Mouse (Mus musculus): ENCODE data around the gene Inhbc. TPM values are rescaled to one million over a fixed set of nuclear protein-coding genes. Genes with fewer than 3 reads are reported as not detected.
A peak's percentile ranks its signal among the peaks of the same experiment; 100 is the strongest.

The Inhbc gene
- total RNA-seq (2021) = not detected
- long read RNA-seq, experiment 1 = 0 reads
- long read RNA-seq, experiment 2 = 0 reads

DNA sequence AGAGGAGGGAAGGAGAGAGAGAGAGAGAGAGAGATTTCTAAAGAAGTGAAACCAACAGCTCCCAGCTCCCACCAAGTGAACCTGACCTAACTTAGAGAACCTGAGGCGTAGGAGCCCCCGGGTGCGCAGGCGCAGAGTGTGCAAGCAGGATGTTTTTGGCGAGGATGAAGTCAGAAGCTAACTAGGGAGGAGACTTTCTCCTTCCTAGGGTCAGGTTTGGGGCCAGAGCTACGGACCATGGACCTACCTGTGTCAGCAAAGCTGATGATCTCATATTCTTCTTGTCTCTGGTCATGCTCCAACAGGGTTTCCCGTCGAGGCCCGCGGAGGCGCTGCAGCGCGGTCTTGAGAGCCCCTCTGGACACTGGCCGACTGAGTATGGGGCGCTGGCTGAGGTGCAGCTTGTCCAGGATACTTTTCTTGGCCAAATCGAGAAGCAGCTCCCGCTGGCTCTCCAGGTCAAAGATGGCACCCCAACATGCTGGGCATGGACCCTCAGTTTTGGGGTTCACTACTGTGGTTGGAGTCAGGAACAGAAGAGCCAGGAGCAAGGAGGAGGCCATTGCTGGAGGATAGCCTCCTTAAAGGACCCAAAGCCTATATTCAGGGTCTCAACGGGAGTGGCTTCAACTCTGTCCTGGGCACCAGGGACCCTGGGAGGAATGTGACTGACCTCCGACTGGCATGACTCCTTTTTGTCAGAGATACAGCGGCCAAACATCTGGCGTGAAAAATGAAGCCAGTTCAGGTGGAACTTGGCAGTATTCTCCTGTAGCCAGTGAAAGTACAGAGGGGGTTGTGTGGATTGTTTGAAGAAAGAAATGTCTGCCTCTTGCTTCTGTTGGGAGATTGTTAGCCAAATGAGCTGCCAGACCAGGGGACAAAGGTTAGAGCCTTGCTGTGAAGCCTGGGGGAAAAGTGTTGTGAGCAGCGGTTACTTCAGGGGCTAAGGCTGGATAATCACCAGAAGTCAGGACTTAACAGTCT lies at the start of gene Inhbc:
TSS of gene Inhbc (minus strand) at position 598 of the 987 bp plus-strand sequence.
- no peak for DNase-seq
- intact Hi-C loops (cut with DNase I) = no loop called here

DNA sequence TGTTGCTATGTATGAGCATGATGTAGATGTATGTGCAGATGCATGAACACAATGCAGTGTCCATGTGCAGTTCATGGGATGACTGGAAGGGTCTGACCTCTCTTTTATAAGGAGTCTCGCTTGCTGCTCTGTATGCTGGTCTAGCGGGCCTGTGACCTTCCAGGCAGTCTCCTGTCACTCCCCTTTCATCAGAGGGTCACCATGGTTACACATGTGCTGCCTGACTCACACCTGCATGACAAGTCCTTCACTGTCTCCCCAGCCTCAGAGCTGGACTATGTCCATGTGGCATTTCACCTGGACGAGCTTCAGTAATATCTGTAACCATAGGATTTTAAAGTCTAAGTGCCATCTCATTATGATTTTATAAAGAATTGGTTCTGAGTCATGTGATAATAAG lies 43.9 kb upstream of the Inhbc start:
- DNase-seq = no peak
- intact Hi-C loops (cut with DNase I) = no loop called here

DNA sequence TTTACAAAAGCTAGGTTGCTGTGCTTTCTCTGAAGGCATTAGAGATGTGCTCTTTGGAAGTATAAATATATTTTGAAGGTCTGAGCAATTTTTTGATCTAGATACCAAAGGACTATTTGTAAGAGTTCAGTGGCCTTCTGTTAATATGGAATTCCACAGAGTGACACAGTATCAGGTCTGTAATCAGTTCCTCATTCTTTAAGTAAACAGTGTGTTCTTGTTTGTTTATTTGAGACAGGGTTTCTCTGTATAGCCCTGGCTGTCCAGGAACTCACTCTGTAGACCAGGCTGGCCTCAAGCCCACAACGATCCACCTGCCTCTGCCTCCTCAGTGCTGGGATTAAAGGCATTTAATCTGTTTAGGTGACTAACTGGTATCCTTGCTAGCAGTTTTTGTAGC lies 43.4 kb upstream of the Inhbc start:
- intact Hi-C loops (cut with DNase I) = no loop called here
- DNase-seq = no peak

DNA sequence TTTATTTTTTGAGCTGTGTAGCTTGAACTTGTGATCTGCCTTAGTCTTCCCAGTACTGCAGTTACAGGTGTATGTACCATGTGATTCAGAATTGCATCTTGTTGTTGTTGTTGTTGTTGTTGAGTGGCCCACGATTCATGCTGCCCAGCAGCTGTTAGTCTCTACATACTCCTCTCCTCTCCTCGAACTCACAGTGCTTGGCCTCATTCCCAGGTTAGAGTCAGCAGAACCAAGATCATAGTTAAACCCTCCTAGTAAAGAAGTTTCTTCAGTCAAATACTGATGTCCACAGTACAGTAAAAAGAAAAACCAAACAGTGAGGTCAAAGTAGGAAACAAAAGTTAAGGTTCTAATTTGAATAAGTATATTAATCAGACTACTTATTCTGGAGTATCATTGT lies 42.5 kb upstream of the Inhbc start:
- intact Hi-C loops (cut with DNase I) = no loop called here
- DNase-seq = no peak

DNA sequence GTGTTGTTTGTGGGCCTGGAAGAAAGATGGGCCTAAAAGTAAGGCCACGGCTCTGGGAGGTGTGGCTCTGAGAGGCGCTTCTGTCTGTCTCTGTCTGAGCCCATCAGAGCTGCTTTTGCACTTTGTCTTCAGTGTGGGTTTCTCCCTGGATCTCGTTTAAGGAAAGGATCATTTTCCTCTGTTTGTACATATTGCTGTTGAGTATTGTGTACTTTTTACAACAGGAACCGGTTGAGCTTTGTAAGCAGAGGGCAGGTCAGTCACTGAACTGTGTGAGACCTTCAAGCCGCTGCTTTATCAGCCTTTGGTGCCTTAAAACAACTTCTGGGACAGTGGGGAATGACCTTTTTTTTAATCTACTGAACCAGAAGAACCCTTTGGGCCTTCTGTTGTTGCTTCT lies 41.9 kb upstream of the Inhbc start:
- intact Hi-C loops (cut with DNase I) = no loop called here
- no peak for DNase-seq

DNA sequence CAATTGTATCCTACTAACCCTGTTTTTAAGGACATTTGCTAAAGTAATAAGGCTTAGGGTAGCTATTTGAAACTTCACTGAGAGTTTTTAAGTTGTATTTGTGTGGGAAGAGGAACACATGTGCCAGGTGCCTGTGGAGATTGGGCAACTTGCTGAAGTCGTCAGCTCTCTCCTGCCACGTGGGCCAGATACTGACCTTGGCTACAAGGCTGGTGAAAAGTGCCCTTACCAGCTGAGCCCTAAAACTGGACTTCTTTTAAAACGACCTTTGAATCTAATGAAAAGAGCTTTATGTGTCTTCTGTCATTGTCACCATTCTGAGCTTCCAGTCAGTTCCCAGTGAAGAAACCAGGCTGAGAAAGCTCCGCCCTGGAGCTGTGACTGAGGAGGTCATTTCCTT lies 37.2 kb upstream of the Inhbc start:
- DNase-seq = no peak
- intact Hi-C loops (cut with DNase I) = no loop called here

DNA sequence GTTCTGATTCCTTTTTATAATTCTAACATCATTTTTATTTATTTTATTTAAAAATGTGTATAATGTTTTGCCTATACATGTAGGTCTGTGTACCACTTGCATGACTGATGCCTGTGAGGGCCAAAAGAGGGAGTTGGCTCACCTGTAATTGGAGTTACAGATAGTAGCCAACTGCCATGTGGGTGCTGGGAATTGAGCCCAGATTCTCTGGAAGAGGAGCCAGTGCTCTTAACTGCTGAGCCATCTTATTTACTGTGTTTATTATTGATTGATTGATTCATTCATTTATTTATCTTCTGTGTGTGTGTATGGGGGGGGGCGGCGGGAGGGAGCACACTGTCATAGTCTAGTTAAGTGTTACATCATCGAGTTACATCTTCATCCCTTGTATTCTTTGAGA lies 34.5 kb upstream of the Inhbc start:
- DNase-seq = no peak
- intact Hi-C loops (cut with DNase I) = no loop called here

DNA sequence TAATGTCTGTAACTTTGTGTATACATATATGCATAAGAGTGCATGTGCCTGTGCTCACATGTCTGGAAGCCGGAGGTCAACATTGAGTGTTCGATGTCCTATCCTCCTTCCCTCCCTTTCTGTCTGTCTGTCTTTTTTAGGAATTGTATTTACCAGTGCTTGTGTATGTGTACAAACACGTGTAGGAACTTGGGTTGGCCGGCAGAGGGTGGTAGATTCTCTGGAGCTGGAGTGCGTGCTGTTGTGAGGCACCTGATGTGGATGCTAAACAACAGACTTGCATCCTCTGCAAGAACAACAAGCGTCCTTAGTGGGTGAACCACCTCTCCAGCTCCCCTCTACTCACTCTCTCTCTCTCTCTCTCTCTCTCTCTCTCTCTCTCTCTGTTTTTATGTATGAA lies 21.5 kb upstream of the Inhbc start:
- DNase-seq = no peak
- intact Hi-C loops (cut with DNase I) = no loop called here

DNA sequence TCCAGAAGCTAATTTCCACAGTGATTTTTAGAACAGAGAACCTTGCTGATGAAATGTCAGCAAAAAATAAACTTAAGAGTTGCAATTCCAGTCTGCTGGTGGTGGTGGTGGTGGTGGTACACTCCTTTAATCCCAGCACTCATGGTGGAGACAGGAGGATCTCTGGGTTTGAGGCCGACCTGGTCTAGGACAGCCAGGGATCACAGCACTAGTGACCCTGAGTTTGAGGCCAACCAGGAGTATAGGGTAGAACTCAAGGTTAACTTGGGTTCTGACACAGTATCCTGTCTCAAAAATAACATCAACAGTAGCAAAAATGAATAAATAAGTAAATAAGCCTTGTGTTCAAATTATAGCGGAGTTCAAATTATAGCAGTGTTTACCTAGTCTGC lies 11.5 kb upstream of the Inhbc start:
- intact Hi-C loops (cut with DNase I) = loop anchor here (5.0 kb wide), 1 partner anchor 41 kb away; no protein-coding TSS in a partner anchor
- DNase-seq = no peak

DNA sequence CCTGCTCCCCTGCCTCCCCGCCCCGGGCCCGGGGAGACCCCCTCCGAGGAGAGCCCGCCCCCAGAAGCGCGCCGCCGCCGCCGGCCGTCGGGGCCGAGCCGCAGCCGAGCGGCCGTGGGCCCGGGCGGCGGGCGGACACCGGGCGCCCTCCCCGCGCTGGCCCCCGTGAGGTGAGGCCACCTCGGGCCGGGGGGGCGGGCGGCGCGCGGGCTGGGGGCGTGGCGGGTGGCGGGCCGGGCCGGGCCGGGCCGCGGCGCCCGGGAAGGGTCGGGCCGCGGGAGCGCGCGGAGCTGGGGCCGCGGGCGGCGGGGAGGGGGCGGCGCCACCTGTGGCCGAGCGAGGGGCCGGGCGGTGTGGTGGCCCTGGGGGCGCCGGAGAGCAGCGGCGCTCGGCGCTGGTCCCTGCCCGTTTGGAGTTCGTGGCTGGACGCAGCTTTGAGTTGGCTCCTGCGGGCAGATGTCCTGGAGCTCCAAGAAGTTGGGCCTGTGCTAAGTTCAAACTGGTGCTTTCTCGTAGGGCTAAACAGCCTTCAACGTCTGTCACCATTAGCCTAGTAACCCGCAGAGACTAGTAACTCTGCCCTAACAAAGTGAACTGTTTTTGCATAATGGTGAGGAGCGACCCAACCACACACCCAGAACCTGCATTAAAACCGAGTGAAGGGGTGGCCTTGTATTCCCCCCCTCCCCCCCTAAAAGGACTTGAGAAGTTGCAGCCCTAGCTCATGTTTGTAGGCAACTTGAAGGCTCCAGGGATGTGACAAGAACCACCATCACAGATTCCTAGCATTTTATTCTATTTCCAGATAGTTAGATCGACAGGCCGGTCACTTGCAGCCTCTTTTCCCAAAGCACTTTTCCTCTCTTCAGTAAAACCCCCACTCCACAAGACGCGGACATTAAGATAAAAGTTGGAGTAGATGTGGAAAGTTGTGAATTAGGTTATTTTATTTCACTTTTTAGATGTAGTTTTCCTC lies 10.8 kb upstream of the Inhbc start:
- intact Hi-C loops (cut with DNase I) = loop anchor here (5.0 kb wide), 1 partner anchor 41 kb away; no protein-coding TSS in a partner anchor
- DNase-seq = peak; percentile 79 to 85

DNA sequence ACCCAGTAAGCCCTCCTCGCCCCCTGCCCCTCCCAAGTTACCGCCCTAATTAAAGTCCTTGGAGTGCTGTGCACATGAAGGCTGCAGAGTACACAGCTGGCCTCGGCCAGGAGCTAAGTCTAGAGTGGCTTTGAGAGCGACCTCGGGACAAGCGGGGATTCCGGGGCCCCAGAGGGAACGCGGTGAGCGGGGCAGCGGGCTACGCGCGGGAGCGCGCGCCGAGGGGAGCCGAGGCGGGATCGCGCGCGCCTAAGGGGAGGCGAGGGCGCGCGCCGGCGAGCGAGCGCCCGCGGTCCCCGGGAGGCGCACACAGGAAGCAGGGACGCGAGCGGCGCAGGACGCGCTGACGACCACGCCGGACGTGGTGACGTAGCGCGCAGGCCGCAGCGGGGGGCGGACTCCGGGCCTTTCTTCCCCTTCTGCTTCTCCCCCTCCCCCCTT lies 10.0 kb upstream of the Inhbc start, which contains the start of gene R3hdm2:
TSS of gene R3hdm2 (plus strand) at position 77 of the 441 bp plus-strand sequence.
- DNase-seq = peak; percentile 94 to 96
- intact Hi-C loops (cut with DNase I) = loop anchor here (5.0 kb wide), 1 partner anchor 42 kb away; no protein-coding TSS in a partner anchor

DNA sequence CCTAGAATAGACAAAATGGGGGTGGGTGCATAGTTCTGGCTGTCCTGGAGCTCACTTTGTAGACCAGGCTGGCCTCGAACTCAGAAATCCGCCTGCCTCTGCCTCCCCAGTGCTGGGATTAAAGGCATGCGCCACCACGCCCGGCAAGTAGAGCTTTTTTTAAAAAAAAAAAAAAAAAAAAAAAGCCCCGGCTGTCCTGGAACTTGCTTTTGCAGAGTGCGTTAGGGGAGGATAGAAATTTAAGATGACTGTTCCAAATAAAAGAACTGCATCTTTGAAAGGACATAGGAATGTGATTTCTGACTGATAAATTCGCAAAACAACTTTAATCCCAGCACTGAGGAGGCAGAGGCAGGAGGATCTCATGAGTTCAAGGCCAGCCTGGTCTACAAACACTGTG lies 9.4 kb upstream of the Inhbc start:
- intact Hi-C loops (cut with DNase I) = loop anchor here (5.0 kb wide), 1 partner anchor 43 kb away; no protein-coding TSS in a partner anchor
- no peak for DNase-seq

DNA sequence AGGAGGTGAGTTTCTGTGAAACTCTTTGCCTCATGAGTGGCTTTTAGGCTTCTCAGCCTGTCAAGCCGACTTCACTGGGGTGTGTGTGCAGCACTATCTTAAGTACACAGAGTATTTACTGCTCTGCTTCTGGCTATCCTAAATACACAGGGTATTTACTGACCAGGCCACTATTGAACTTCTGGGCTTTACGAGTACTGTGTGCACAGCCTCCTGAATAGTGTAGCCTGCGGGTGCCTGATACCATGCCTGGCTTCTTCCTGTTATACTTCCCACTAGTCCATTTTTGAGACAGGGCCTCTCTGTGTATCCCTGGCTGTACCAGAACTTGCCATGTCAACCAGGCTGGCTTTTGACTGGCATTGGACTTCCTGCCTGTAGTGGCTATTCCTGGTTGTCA lies 7.5 kb upstream of the Inhbc start:
- intact Hi-C loops (cut with DNase I) = no loop called here
- no peak for DNase-seq

DNA sequence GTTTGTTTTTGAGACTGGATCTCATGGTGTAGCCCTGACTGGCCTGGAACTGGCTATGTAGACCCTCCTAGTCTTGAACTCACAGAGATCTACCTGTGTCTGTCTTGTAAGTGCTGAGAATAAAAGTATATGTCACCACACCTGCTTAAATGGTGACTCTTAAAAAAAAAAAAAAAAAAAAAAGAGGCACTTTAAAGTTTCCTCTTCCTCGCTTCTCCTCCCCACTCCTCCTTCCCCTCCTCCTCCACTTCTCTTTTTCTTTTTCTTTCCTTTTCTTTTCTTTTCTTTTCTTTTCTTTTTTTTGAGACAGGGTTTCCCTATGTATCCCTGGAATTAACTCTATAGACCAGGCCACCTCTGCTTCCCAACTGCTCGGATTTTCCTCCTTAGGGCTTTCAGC lies 792 bp upstream of the Inhbc start:
- no peak for DNase-seq
- intact Hi-C loops (cut with DNase I) = no loop called here

DNA sequence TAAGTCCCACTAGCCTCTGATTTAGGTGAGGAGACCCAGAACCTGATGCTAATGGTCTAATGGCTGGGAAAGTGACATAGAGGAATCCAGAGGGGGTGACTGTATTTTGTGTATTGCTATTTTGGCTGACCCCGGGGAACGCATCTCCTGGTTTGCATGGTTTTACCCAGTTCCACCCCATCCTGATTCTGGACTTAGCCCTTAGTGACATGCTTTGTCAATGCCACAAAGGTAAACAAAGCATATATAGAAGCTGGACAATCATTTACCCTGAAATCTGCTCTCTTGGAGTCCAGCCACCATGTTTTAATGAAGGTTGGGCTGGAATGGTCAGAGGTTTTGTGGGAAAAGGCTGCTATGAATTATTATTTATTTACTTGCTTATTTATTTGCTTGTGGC lies 2.0 kb downstream of the Inhbc start:
- no peak for DNase-seq
- intact Hi-C loops (cut with DNase I) = no loop called here

DNA sequence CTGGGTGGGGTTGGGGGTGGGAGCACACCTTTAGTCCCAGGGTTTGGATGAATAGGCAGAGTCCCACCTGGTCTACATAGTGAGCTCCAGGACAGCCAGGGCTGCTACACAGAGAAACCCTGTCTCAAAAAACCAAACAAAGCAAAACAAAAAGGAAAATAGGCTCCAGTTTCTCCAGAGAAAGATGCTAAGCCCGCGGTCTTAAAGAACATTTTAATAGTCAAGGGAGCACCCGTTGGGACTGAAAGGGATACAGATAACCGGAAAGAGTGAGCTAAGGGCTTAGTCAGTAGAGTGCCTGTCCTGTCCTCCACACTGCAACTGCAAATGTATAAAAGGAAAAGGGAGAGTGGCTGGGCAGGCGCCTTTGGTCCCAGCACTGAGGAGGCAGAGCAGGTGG lies 3.1 kb downstream of the Inhbc start:
- intact Hi-C loops (cut with DNase I) = no loop called here
- DNase-seq = no peak

DNA sequence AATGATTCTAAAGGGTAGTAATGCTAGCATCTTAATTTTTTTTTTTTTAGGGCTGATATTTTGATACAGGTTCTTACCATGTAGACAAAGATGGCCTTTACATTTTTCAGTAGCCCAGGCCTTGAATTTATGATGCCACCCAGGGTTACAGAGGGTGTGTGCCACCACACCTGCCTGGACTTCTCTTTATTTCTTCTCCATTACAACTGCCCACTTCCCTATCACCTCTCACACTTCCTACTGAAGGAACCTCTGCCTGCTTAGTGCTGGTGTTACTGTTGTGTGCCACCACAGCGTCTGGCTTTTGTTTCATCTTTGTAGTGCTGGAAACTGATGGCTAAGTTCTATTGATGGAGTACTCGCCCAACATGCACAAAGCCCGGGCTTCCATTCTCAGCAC lies 9.5 kb downstream of the Inhbc start:
- intact Hi-C loops (cut with DNase I) = no loop called here
- DNase-seq = no peak

DNA sequence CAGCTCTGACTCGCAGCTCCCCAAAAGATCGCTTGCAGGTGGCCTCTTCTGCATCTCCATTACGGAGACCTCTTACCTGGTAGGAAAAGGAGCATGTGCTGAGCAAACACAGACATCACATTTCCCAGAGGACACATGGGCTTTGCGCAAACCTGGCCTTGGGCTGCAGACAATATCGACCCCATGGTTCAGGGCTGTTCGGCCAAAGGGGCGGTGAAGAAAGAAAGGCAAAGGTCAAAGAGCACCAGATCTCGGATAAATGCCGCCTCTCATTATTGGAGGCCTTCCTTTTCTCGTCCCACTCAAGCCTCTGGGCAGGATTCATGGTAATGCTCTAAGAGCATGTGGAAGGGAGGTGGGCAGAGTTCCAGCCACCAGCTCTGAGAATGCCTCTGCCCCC lies 14.9 kb downstream of the Inhbc start:
- intact Hi-C loops (cut with DNase I) = no loop called here
- DNase-seq = no peak

DNA sequence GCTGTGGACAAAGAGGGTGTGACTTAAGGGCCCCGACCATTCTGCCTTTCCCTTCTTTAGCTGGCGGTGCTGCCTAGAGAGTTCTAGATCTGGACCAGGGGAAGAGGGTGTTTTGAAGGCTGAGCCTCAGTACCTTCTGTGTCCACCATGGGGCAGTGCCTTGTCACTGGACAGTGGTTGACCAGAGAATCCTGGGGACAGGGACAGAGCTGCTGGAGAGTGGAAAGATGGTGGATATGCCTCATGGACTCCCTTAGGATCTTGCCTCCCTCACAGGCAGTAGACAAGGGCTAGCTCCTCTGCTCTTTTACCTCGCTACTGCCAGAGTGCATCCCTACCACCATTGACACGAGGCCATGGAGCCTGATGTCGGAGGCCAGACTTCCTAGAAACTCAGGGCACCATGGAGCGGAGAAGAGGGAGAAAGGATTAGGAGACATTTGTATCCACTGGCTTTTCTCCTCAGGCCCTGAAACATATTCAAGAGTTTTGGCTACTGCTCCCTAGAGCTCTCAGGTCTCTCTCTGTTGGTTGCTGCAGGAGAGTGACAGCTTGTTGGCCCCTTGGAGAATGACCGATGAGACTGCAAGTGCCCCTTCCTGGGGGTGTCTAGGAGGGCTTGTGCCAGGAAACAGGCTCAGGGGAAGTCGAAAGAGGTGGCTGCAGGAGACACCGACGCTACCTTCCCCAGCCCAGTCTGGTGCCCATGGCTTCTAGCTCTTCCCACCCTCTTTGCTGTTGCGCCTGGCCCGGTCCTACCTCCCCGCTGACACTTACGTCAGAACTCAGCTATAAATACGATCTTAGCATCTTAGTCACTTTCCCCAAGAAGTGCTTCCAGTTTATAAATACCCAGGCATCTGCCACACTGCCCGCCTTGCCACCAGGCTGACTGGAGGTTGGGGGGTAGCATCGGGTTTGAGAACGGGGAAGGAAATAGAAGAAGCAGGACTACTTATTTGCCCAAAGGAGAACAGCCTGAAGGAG lies 16.0 kb downstream of the Inhbc start, which contains the start of gene Inhbe:
TSS of gene Inhbe (minus strand) at position 503 of the 987 bp plus-strand sequence.
- intact Hi-C loops (cut with DNase I) = loop anchor here (5.0 kb wide), 2 partner anchors 83 to 108 kb away; no protein-coding TSS in a partner anchor
- peak in 1 of 2 experiments; percentile 40 for DNase-seq

Data from heart, postnatal 14 days (tissue).